Mouse (Mus musculus): ENCODE results near the gene Zc3h8. TPM values are rescaled to one million over a fixed set of nuclear protein-coding genes. Genes with fewer than 3 reads are reported as not detected.

Gene Zc3h8
- 9.5 TPM for total RNA-seq (2023)

GRCm38 (mm10) chr2:128943538-128944528 lies at the start of gene Zc3h8:
Gene Zc3h8, minus strand, starts transcription at chr2:128944077.

GRCm38 (mm10) chr2:128967661-128968441 lies 24.0 kb upstream of the Zc3h8 start, which contains the start of gene Gm10762:
Gene Gm10762, minus strand, starts transcription at chr2:128967725.

GRCm38 (mm10) chr2:128966641-128967580 lies 23.0 kb upstream of the Zc3h8 start, which contains the start of gene Zc3h6:
Gene Zc3h6, plus strand, starts transcription at chr2:128967402.

Other genes starting within 250 kb of the Zc3h8 start
- 0.47 TPM for gene Mertk, start 245.1 kb downstream of the Zc3h8 start, total RNA-seq (2023)
- 45.8 TPM for gene Tmem87b, start 126.0 kb downstream of the Zc3h8 start, total RNA-seq (2023)
- gene Fbln7, start 81.1 kb downstream of the Zc3h8 start, total RNA-seq (2023): not detected
- gene Zc3h6, start 23.3 kb upstream of the Zc3h8 start, total RNA-seq (2023): 10.9 TPM
- gene Gm10762, start 23.6 kb upstream of the Zc3h8 start, total RNA-seq (2023): 6.5 TPM
- gene Vinac1, start 104.1 kb upstream of the Zc3h8 start, total RNA-seq (2023): not detected
- 9.4 TPM for gene Ttl, start 121.9 kb upstream of the Zc3h8 start, total RNA-seq (2023)
- gene Polr1b, start 156.9 kb upstream of the Zc3h8 start, total RNA-seq (2023): 47.9 TPM
- 15.7 TPM for gene Chchd5, start 185.6 kb upstream of the Zc3h8 start, total RNA-seq (2023)

Data from CD4-positive naive resting alpha-beta T cell, adult 57 days (primary cell).